Mouse (Mus musculus) hindbrain, embryonic 14.5 days (tissue): ENCODE data around the gene Dna2. TPM values are rescaled to one million over a fixed set of nuclear protein-coding genes. Genes with fewer than 3 reads are reported as not detected.
A peak's percentile ranks its signal among the peaks of the same experiment; 100 is the strongest.

Source experiments
- ATAC-seq: fragments of 200-750 bp; cut with Nextera tagmentation; 2 replicates; pipeline ENCODE4 v1.8.0; 2017; ENCODE audit warnings: moderate number of reproducible peaks, mild to moderate bottlenecking, moderate TSS enrichment, moderate library complexity; ENCODE audit not compliant: low FRiP score
- DNase-seq: peaks from one replicate; pipeline ENCODE4 v3.0.0-alpha.2; 2015; ENCODE audit warnings: low spot score
- H3K27ac ChIP-seq: fragments of 300-500 bp; sonication (generic); 2 replicates; pipeline ENCODE4 v1.5.1; 2014; ENCODE audit warnings: mild to moderate bottlenecking, moderate library complexity
- H3K27me3 ChIP-seq: fragments of 300-500 bp; sonication (generic); 2 replicates; pipeline ENCODE4 v1.6.1; 2014; ENCODE audit warnings: mild to moderate bottlenecking, low read length, mixed read lengths; ENCODE audit not compliant: control insufficient read depth, insufficient read depth
- H3K36me3 ChIP-seq: fragments of 300-500 bp; sonication (generic); replicated peaks from 2 replicates; pipeline ENCODE4 v1.6.1; 2014; ENCODE audit not compliant: control insufficient read depth, insufficient read depth
- H3K4me1 ChIP-seq: fragments of 300-500 bp; sonication (generic); replicated peaks from 2 replicates; pipeline ENCODE4 v1.6.1; 2014; ENCODE audit warnings: antibody characterized with exemption, low read length, mixed read lengths; ENCODE audit not compliant: control insufficient read depth, insufficient read depth
- H3K4me2 ChIP-seq: fragments of 300-500 bp; sonication (generic); replicated peaks from 2 replicates; pipeline ENCODE4 v1.6.1; 2014; ENCODE audit warnings: mild to moderate bottlenecking, moderate library complexity
- H3K4me3 ChIP-seq: fragments of 300-500 bp; sonication (generic); replicated peaks from 2 replicates; pipeline ENCODE4 v1.5.1; 2014; ENCODE audit warnings: mild to moderate bottlenecking, low read length
- H3K9ac ChIP-seq: fragments of 300-500 bp; sonication (generic); 2 replicates; pipeline ENCODE4 v1.6.1; 2014
- H3K9me3 ChIP-seq: fragments of 300-500 bp; sonication (generic); 2 replicates; pipeline ENCODE4 v1.6.1; 2016; ENCODE audit warnings: low read length; ENCODE audit not compliant: control insufficient read depth
- WGBS: fragments of 180-500 bp; shearing (Covaris S2); extraction: QIAGEN DNeasy Blood & Tissue Kit; methylation state at CpG from one replicate; pipeline ENCODE4 v1.1.7; 2014; 5-methylcytosine and 5-hydroxymethylcytosine counted together
- polyA plus RNA-seq: library from polyadenylated mRNA; unstranded; fragments of >200 nt; fragmentation: Nextera tagmentation; extraction: Ambion mirVana; gene quantifications from 2 replicates; pipeline ENCODE4 v1.2.1, GENCODE M21; 2014

Dna2 gene
- polyA plus RNA-seq, 1 experiment from 2014 or later = 3.1 TPM

- ATAC-seq (peak; percentile 10), DNase-seq (peak; percentile 46)
- peak overlapping the region; percentile 99 for H3K9ac ChIP-seq
- H3K27me3 ChIP-seq = no peaks in the 10 kb centered on the region
- H3K9me3 ChIP-seq = no peaks in the 10 kb centered on the region
- peak overlapping the region; percentile 62 for H3K4me2 ChIP-seq
- WGBS = under 1% methylated on average over 67 of the region's 68 CpGs
- peaks cover 58% of the 10 kb centered on the region for H3K4me1 ChIP-seq
- peak overlapping the region; percentile 93 for H3K4me3 ChIP-seq
- H3K36me3 ChIP-seq = no peaks in the 10 kb centered on the region
- H3K27ac ChIP-seq = peak overlapping the region; percentile 99
These were observed 76.4 kb downstream of the Dna2 start for GRCm38 (mm10) chr10:63023121-63023748.

Other genes starting within 250 kb of the Dna2 start
- 4.3 and 5.2 TPM in 2 replicates for gene Stox1, start 220.9 kb upstream of the Dna2 start, polyA plus RNA-seq
- 93.0 and 96.0 TPM in 2 replicates for gene Ccar1, start 154.7 kb upstream of the Dna2 start, polyA plus RNA-seq
- gene Tet1, start 38.0 kb upstream of the Dna2 start, polyA plus RNA-seq = 44.1 and 45.9 TPM in 2 replicates
- gene Slc25a16, start 26.4 kb upstream of the Dna2 start, polyA plus RNA-seq = 14.4 and 17.0 TPM in 2 replicates
- gene Rufy2, start 33.2 kb downstream of the Dna2 start, polyA plus RNA-seq = 58.5 and 59.6 TPM in 2 replicates
- gene Hnrnph3, start 77.2 kb downstream of the Dna2 start, polyA plus RNA-seq = 75.0 and 76.8 TPM in 2 replicates
- 0.46 and 0.59 TPM in 2 replicates for gene Pbld2, start 77.3 kb downstream of the Dna2 start, polyA plus RNA-seq
- 0.39 and 0.75 TPM in 2 replicates for gene Pbld1, start 113.1 kb downstream of the Dna2 start, polyA plus RNA-seq
- gene Atoh7, start 152.6 kb downstream of the Dna2 start, polyA plus RNA-seq = 6.5 and 9.9 TPM in 2 replicates